In genomic region chr4:33309764-33310757, GRCm38 (mm10) we compare ENCODE assay signal across 8 mouse cellular contexts. TPM values are rescaled to one million over a fixed set of nuclear protein-coding genes. Genes with fewer than 3 reads are reported as not detected.
DNase-seq lines count a peak whose midpoint lies in the region; ATAC-seq and TF ChIP-seq lines count a peak whose summit lies in the region.

Gene Rngtt (plus strand): TSS chr4:33310311.

- H3K4me2 ChIP-seq in embryonic facial prominence, embryonic 15.5 days (replicated peaks) = peak within 1 kb of the TSS; percentile 67
- peak within 1 kb of the TSS; percentile 75 for H3K4me2 ChIP-seq in limb, embryonic 14.5 days (replicated peaks; ENCODE audit: low read depth, low read length, severe bottlenecking)
- peak within 1 kb of the TSS; percentile 75 for H3K4me2 ChIP-seq in midbrain, postnatal 0 days (ENCODE audit: low read depth, low read length, poor library complexity, severe bottlenecking)

- H3K9me3 ChIP-seq in embryonic facial prominence, embryonic 15.5 days (replicated peaks) = no peaks in the 10 kb centered on the region
- H3K9me3 ChIP-seq in limb, embryonic 14.5 days (ENCODE audit: control insufficient read depth, low read length) = no peaks in the 10 kb centered on the region
- H3K9me3 ChIP-seq in midbrain, postnatal 0 days (ENCODE audit: low read length) = no peaks in the 10 kb centered on the region

- no peaks in the 10 kb centered on the region; the same call in 1 of the 2 replicates for H3K4me1 ChIP-seq in bone marrow, adult 2 months (ENCODE audit: control insufficient read depth, insufficient read depth, low read length)
- peaks cover 10% of the 10 kb centered on the region; the same call in 1 of the 2 replicates for H3K4me1 ChIP-seq in embryonic facial prominence, embryonic 15.5 days
- peaks cover 7% of the 10 kb centered on the region; the same call in 1 of the 2 replicates for H3K4me1 ChIP-seq in limb, embryonic 14.5 days (ENCODE audit: control insufficient read depth, insufficient read depth, low read length)
- H3K4me1 ChIP-seq in midbrain, postnatal 0 days (ENCODE audit: insufficient read depth, low read length) = no peaks in the 10 kb centered on the region

- WGBS in bone marrow, adult 2 months = 3% methylated on average over 60 of the region's 60 CpGs
- 1% methylated on average over 60 of the region's 60 CpGs for WGBS in embryonic facial prominence, embryonic 15.5 days
- 2% methylated on average over 55 of the region's 60 CpGs for WGBS in limb, embryonic 14.5 days
- 4% methylated on average over 60 of the region's 60 CpGs for WGBS in midbrain, postnatal 0 days

- ATAC-seq in embryonic facial prominence, embryonic 15.5 days (ENCODE audit: insufficient number of reproducible peaks, low FRiP score, low TSS enrichment, low read depth) = peak; percentile 96
- peak; percentile 95 for ATAC-seq in limb, embryonic 14.5 days (ENCODE audit: low FRiP score, low read depth)
- peak; percentile 93 for ATAC-seq in midbrain, postnatal 0 days (ENCODE audit: low FRiP score)

- H3K36me3 ChIP-seq in embryonic facial prominence, embryonic 15.5 days = no peaks in the 10 kb centered on the region
- no peaks in the 10 kb centered on the region for H3K36me3 ChIP-seq in limb, embryonic 14.5 days (ENCODE audit: control insufficient read depth, insufficient read depth, low read length)
- H3K36me3 ChIP-seq in midbrain, postnatal 0 days (ENCODE audit: insufficient read depth, low read length) = 0 out of 2 replicates have a peak, but pooled peaks cover 3% of the 10 kb centered on the region

- H3K27me3 ChIP-seq in embryonic facial prominence, embryonic 15.5 days = no peaks in the 10 kb centered on the region
- H3K27me3 ChIP-seq in limb, embryonic 14.5 days (ENCODE audit: control insufficient read depth, insufficient read depth, low read length) = no peaks in the 10 kb centered on the region
- H3K27me3 ChIP-seq in midbrain, postnatal 0 days (ENCODE audit: insufficient read depth, low read length) = no peaks in the 10 kb centered on the region

- H3K4me3 ChIP-seq in bone marrow, adult 2 months (replicated peaks; ENCODE audit: control insufficient read depth, low read depth, low read length) = peak within 1 kb of the TSS; percentile 98
- H3K4me3 ChIP-seq in embryonic facial prominence, embryonic 15.5 days (replicated peaks) = peak within 1 kb of the TSS; percentile 82
- peak within 1 kb of the TSS; percentile 72 for H3K4me3 ChIP-seq in limb, embryonic 14.5 days (replicated peaks; ENCODE audit: low read length)
- peak within 1 kb of the TSS; percentile 73 for H3K4me3 ChIP-seq in midbrain, postnatal 0 days (ENCODE audit: low read depth, low read length)

- DNase-seq in 416B (ENCODE audit: low read depth) = peak; percentile 98
- DNase-seq in heart, adult 8-10 months (ENCODE audit: low spot score) = peak; percentile 96
- DNase-seq in kidney, adult 9 months = peak; percentile 98
- DNase-seq in limb, embryonic 14.5 days (ENCODE audit: low spot score) = peak; percentile 97
- peak; percentile 97 for DNase-seq in midbrain, postnatal 0 days (ENCODE audit: low spot score)
- peak; percentile 97 to 98 for DNase-seq in spleen, postnatal 14 days (ENCODE audit: low spot score in 2 of 2)

- H3K27ac ChIP-seq in bone marrow, adult 2 months (ENCODE audit: control insufficient read depth, insufficient read depth, low read depth, low read length, poor library complexity) = peak within 1 kb of the TSS; percentile 74; the same call in 1 of the 2 replicates
- peak within 1 kb of the TSS; percentile 65 for H3K27ac ChIP-seq in embryonic facial prominence, embryonic 15.5 days (replicated peaks)
- peak within 1 kb of the TSS; percentile 61 for H3K27ac ChIP-seq in limb, embryonic 14.5 days (replicated peaks; ENCODE audit: low read depth, low read length)
- peak within 1 kb of the TSS; percentile 62 for H3K27ac ChIP-seq in midbrain, postnatal 0 days (ENCODE audit: low read depth, low read length)

- H3K9ac ChIP-seq in embryonic facial prominence, embryonic 15.5 days = peak within 1 kb of the TSS; percentile 63
- H3K9ac ChIP-seq in limb, embryonic 14.5 days (ENCODE audit: low read depth, low read length, severe bottlenecking) = peak within 1 kb of the TSS; percentile 80
- peak within 1 kb of the TSS; percentile 70 for H3K9ac ChIP-seq in midbrain, postnatal 0 days (replicated peaks; ENCODE audit: low read length, poor library complexity, severe bottlenecking)

- TF ChIP-seq CTCF in bone marrow, adult 2 months (IDR thresholded peaks at IDR 0.05; ENCODE audit: control insufficient read depth, insufficient read depth, low read length) = no peak
- no peak for TF ChIP-seq CTCF in midbrain, postnatal 0 days (IDR thresholded peaks at IDR 0.05)

- peak; percentile 48; the same call in 1 of the 2 replicates for TF ChIP-seq POLR2A in bone marrow, adult 2 months (IDR thresholded peaks at IDR 0.05; ENCODE audit: borderline replicate concordance, control insufficient read depth, low read depth, low read length)
- no peak for TF ChIP-seq POLR2A in limb, embryonic 14.5 days (IDR thresholded peaks at IDR 0.05; ENCODE audit: borderline replicate concordance, extremely low read depth, insufficient read depth, insufficient read length)

RNA-seq across cellular contexts. Expression of gene Rngtt, which starts in this region (rescaled TPM):
- polyA plus RNA-seq in bone marrow, adult 2 months (2011; ENCODE audit: insufficient read depth, insufficient read length, low replicate concordance, missing spikeins) = 10.0 and 16.0 TPM in 2 replicates
- polyA plus RNA-seq in embryonic facial prominence, embryonic 15.5 days (2015; fragmentation: Nextera tagmentation; extraction: Ambion mirVana) = 20.1 and 21.6 TPM in 2 replicates
- total RNA-seq in heart, adult 8-10 months (2022) = 10 to 100 TPM in 1 of 4 experiments, 1 to 10 TPM in 3; 8.7 to 10.4 (median 9.3) TPM
- 7.3 and 8.3 TPM in 2 replicates for polyA plus RNA-seq in limb, embryonic 14.5 days (2012; rRNA removed)
- polyA plus RNA-seq in limb, embryonic 14.5 days (2014; fragmentation: Nextera tagmentation; extraction: Ambion mirVana) = 16.9 and 19.4 TPM in 2 replicates
- total RNA-seq in midbrain, postnatal 0 days (2014; rRNA removed) = 16.1 and 17.7 TPM in 2 replicates
- polyA plus RNA-seq in midbrain, postnatal 0 days (2015; fragmentation: Nextera tagmentation; extraction: Ambion mirVana) = 13.2 and 16.8 TPM in 2 replicates

Comparison
In these comparisons a context has a peak if more than half of its experiments do, and no peak if none do; other contexts are left out.
1. Peak in every context shown above with its lines: DNase-seq, ATAC-seq, H3K4me3 ChIP-seq and H3K27ac ChIP-seq.